Mouse (Mus musculus): ENCODE data around the gene Atp6v0d1. TPM values are rescaled to one million over a fixed set of nuclear protein-coding genes. Genes with fewer than 3 reads are reported as not detected.
A peak's percentile ranks its signal among the peaks of the same experiment; 100 is the strongest.
"Not testable (repeated sequence)": the region's sequence is repeated elsewhere in the genome, so short reads cannot be mapped to it uniquely, and the experiment has no call there.

The Atp6v0d1 gene
- 100 to 1,000 TPM; 293 to 332 TPM for total RNA-seq (2021)

- peak; percentile 91 to 96 for DNase-seq (ENCODE audit: extremely low spot score in 1 of 2, low spot score in 1 of 2)
Observed at GRCm38 (mm10) chr8:105565952-105566702, at the start of gene Atp6v0d1. Gene Atp6v0d1, minus strand, starts transcription at chr8:105566047.

DNA sequence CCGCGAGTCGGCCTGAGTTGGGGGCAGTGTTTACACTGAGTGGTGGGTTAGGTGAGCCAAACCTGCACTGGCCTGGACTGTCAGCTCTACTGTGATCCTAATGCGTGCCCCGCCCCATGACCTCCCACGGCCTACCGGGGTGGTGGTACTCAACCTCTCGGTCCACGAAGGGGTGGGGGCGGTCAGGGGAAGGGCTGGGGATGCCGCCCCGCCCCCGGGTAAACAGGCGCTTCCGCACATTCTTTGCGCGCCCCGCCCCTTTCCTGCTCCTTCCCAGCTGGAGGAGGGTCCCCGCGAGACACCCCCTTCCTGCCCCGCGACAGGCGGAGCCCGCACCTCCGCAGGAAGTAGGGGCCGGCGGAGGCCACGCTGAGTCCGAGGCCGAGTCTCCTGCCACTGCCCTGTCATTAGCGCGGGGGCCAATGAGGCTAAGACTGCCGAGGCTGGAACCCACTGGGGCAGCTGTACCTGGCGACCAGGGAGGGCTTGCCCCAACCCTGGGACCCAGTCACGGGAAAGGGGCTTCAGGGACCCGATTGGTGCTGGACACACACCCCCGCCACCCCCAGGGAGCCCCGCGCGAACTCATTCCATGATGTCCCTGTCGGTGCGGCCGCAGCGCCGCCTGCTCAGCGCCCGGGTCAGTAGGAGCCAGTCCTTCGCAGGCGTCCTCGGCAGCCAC is 48.1 kb upstream of the Atp6v0d1 start:
- DNase-seq (ENCODE audit: extremely low spot score in 1 of 2, low spot score in 1 of 2): no peak

DNA sequence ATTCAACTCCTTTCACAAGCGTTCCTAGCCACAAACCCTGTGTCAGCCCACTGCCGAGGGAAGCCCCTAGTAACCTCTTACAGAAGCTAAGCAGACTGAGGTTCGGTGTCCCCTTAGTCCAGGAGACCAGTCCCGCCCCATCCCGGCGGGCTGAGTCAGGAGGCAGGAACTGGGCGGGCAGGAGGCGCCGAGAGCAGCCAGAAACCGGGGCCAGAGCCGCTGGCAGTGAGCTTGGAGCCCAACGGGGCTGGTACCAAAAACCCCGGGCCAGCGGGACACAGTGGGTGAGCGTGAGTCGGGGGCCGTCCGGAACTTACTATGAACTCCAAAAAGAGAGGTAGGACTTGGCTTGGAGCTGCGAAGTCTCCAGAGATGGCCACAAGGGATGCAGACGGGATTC is 47.2 kb upstream of the Atp6v0d1 start:
- DNase-seq (ENCODE audit: extremely low spot score in 1 of 2, low spot score in 1 of 2): no peak

DNA sequence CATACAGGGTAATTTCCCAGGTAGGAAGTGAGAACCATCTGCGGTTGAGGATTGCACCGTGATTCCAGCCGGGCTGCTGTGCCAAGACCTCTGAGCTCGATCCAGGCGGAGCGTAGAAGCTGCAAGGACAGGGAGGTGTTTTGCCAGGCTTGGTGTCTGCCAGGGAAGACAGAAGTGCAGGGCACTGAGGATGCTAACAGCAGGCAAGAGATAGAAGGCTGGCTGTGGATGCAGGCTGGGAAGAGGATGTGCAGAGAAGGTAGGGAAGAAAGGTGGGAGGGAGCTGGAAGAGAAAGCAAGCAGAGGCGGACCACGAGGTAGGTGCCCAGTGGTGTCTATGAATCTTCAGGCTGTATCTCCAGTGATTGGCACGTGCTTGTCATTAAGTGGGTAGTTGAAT is 46.0 kb upstream of the Atp6v0d1 start:
- no peak for DNase-seq (ENCODE audit: extremely low spot score in 1 of 2, low spot score in 1 of 2)

GRCm38 (mm10) chr8:105609771-105610170 is 43.9 kb upstream of the Atp6v0d1 start:
- no peak for DNase-seq (ENCODE audit: extremely low spot score in 1 of 2, low spot score in 1 of 2)

DNA sequence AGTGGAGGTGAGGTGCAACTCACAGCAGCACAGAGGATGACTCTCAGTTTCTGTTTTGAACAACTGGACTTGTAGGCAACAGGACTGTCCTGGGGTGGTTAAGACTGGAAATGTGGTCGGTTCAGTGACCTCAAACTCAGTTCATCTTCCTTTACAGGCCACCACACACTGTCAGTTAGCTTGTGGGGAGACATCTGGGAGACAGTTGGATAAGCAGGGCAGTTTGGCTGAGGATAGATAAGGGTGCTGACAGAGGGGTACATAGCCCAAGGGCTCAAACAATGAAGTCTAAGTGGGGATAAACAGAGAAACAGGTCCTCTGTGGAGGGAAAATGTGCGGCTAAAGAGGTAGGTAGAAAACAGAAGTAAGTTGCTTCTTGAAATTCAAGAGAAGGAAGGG is 43.5 kb upstream of the Atp6v0d1 start:
- no peak for DNase-seq (ENCODE audit: extremely low spot score in 1 of 2, low spot score in 1 of 2)

DNA sequence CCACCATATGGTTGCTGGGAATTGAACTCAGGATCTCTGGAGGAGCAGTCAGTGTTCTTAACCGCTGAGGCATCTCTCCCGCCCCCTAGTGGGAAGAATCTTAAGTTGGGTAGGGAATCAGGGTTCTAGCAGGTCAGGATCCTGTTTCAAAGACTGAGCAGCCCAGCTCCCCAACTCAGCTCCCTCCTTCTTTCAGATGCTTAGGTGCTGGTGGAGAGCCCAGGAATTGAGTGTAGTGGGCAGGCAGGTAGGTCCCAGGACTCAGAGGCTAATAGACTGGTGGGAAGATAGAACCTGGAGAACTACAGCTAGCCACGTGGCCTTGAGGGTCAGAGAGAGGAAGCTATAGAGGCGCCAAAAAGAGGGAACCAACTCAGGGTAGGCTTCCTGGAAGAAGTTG is 41.8 kb upstream of the Atp6v0d1 start:
- DNase-seq (ENCODE audit: extremely low spot score in 1 of 2, low spot score in 1 of 2): peak in 1 of 2 experiments; percentile 42

GRCm38 (mm10) chr8:105607062-105607461 is 41.2 kb upstream of the Atp6v0d1 start:
- no peak for DNase-seq (ENCODE audit: extremely low spot score in 1 of 2, low spot score in 1 of 2)

DNA sequence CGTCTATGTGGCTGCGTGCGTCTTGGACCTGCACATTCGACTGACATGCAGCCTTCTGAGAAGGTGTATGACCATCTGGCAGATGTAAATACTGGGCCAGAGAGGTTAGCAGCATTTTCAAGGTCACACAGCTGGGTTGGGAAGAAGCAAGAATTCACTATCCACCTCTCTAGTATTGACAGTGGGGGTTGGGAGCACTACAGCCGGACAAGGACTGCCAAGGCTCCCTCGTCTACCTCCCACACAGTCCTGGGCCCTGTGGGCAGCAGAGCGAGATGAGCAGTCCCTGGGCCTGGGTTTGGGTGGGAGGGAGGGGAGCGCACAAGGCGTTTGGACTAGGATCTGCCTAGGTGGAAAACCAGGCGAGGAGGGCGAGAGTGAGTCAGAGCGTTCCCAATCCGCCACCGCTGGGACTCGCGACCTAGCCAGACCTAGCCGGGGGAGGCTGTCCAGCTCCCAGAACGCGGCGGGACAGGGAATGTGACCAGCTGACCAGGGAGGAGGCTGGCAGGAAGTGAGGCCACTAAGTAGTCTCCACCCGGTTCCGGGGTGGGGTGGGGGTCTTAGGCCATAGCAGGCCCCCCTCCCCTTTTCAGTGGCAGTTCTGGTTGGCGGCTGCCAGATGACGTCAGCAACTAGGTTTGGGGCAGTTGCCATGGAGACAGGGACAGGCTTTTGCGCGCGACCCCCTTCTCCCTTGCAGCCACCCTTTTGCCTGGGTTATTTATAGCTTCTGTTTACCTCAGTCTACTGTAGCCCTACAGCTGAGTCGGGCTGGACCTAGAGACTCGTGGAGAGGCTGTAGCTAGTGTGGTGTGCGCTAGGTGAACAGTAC is 40.6 kb upstream of the Atp6v0d1 start:
- peak; percentile 65 to 67 for DNase-seq (ENCODE audit: extremely low spot score in 1 of 2, low spot score in 1 of 2)

DNA sequence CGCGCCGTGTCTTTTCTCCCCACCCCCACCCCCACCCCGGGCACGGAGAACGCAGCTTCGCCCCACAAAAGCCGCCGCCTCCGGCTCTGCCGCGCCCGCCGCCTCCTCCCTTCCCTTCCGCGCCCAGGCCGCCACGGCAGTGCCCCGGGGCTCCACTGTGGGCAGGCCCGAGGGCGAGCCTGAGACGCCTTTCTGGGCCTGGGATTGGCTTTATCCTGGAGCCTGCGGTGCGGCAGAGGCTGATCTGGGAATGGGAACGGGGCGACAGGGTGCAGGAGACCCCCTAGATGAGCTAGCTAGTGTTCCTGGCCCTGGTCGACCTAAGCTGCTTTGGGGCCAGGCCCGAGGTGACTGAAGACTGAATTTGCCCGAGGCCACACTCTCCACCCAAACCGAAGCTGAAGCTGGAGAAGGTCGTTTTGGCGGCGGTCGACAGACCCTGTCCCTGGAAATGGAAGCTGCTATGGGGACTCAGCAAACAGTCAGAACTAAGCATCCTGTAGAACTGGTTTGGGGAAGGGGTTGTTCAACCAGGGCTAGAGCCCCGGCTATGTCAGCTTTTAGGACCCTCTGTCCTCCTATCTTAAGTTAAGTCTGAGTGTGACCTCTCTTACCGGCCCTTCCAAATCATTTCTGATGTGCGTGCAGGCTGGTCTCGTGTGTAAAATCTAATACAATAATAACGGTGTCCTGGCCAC is 39.8 kb upstream of the Atp6v0d1 start:
- peak; percentile 32 to 54 for DNase-seq (ENCODE audit: extremely low spot score in 1 of 2, low spot score in 1 of 2)

GRCm38 (mm10) chr8:105604804-105605381 is 39.0 kb upstream of the Atp6v0d1 start, which contains the start of gene Ripor1:
Gene Ripor1, plus strand, starts transcription at chr8:105605255.
- peak; percentile 64 to 77 for DNase-seq (ENCODE audit: extremely low spot score in 1 of 2, low spot score in 1 of 2)

- not testable (repeated sequence) for DNase-seq (ENCODE audit: extremely low spot score in 1 of 2, low spot score in 1 of 2)
Observed at GRCm38 (mm10) chr8:105602540-105602939, 36.7 kb upstream of the Atp6v0d1 start.

DNA sequence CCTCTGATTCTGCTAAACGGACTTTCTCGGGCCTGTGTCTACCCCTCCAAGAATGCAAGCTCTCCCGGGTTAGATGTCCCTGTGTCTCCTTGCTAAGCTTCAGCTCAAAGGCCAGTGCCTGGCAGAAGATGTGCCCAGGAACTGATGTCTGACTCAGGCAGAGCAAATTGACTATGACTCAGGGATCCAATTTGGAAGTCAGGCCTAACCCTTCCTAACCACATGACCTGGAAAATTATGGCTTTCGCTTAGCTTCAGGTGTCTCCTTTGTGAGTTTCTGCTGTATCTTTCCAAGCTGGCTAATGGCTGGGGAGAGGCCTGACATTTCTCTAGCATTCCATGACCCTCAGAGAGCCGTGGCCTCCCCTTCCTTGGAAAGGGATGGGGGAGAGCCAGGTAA is 35.5 kb upstream of the Atp6v0d1 start:
- DNase-seq (ENCODE audit: extremely low spot score in 1 of 2, low spot score in 1 of 2): no peak

DNA sequence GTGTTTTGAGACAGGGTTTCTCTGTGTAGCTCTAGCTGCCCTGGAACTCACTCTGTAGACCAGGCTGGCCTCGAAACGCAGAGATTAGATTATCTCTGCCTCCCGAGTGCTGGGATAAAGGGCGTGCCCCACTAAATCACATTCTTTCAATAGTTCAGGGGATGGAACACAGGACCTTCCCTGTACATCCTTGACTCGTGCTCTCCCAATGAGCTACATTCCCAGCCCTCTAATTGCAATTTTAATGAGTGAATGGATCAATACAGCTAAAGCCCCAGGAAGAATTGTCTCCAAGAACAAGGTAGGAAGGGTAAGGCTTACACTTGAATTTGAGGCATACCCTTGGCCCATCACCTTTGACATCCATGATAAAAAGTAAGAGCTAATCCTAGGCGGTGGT is 32.9 kb upstream of the Atp6v0d1 start:
- no peak for DNase-seq (ENCODE audit: extremely low spot score in 1 of 2, low spot score in 1 of 2)

DNA sequence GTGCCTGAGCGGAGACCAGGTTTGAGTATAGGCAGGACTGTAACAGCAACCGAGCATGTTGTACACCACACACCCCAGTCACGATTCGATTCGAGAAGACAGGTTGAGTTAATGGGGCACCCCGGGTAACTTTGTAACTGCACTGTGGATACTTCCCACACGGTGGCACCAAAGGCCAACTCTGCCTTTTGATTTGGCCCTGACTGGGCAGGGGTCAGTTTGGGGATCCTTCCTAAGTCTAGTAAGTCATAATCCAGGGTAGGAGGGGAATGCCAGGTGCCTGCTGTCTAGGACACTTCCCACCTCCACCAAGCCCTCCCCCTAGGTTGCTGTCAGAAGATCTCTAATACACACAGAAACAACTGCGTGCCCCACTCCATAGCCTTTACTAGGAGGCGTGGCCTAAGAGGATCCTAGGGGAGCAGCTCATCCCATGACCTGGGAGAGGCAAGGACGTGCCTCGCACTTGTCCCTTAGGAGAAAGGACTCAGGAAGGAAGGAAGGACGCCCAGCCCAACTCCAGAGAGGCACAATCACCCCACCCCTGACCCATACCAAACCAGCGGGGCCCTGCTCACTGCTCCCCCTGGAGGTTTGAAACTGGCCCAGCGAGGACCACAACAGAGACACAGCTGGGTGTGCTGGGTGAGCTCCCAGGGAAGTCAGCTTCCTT is 30.7 kb upstream of the Atp6v0d1 start:
- peak in 1 of 2 experiments; percentile 57 for DNase-seq (ENCODE audit: extremely low spot score in 1 of 2, low spot score in 1 of 2)

DNA sequence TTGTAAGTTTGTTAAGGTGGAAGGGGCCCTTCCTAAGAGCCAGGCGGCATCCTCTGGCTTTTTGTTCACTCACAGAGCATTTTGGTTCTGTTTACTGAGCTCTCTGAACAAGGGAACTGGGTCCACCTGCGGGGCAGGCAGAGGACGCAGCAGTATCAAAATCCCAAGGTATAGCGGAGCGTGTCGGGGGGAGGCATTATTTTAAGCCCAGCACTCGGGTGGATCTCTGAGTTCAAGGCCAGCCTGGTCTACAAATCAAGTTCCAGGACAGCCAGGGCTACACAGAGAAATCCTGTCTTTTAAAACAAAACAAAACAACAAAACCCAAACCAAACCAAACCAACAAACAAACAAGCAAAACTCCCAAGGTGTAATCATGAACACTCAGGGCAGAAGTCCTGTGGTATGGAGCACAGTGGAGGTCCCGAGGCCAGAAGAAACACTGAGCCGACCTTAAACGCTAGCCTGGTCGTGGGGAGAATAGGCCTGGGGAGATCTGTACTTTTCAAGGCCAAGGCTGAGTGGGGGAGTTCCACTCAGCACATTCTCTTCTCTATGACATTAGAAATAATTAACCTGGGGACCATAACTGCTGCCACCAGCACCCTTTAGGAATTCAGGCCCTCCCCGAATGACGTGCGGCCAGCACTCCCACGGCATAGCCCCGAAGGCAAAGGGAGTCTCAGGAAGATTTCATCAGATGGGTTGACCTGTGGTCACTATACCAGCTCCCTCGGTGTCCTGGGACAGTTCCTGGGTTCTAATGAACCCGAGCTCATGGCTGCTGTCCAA is 28.8 kb upstream of the Atp6v0d1 start:
- no peak for DNase-seq (ENCODE audit: extremely low spot score in 1 of 2, low spot score in 1 of 2)

DNA sequence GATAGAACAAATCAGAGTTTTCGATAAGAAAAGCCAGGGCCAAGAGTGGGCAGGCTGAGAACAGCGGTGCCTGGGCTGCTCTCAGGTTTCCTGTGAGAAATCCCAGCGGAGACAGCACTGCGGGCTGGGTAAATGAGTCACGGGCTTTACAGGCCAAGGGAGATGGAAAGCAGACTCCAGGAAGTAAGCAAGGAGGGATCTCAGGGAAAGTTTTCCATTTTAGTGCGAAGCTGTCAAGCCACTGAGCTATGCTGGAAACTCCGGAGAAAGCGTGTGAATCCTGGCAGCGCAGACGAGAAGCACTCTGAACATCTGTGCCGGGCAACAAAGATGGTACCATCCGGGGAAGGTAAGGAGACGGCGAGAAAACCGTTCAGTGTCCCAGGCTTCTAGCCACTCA is 28.0 kb upstream of the Atp6v0d1 start:
- no peak for DNase-seq (ENCODE audit: extremely low spot score in 1 of 2, low spot score in 1 of 2)

GRCm38 (mm10) chr8:105592431-105592830 is 26.6 kb upstream of the Atp6v0d1 start:
- no peak for DNase-seq (ENCODE audit: extremely low spot score in 1 of 2, low spot score in 1 of 2)

DNA sequence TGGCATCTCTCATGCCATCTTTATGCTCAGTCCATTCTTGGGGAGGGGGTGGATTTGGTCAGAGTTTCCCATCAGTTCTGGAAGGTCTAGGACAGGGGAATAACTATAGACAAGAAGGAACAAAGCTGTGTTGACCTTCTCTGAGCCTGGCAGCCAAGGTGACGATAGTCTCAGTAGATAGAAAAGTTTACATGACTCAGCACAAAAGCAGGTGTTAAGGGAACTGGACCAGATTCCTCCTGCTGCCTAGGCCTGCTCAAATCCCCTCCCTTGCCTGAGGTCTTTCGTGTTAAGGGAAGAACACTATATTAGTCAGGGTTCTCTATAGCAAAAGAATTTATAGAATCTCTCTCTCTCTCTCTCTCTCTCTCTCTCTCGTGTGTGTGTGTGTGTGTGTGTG is 13.9 kb upstream of the Atp6v0d1 start:
- no peak for DNase-seq (ENCODE audit: extremely low spot score in 1 of 2, low spot score in 1 of 2)

Data from layer of hippocampus, postnatal 25 days (tissue).